Mouse (Mus musculus) small intestine, adult 2 months (tissue): ENCODE measurements around the gene Cacnb4.

Source experiments
- CTCF ChIP-seq: fragments of 200-500 bp; IDR thresholded peaks from 2 replicates; pipeline ENCODE4 v1.5.1; 2012; ENCODE audit warnings: low read depth, mild to moderate bottlenecking, control low read depth, inconsistent platforms, low read length, moderate library complexity, mixed read lengths; ENCODE audit not compliant: insufficient replicate concordance, insufficient read length; ENCODE audit errors: extremely low read depth
- POLR2A ChIP-seq: fragments of 200-500 bp; IDR thresholded peaks from 2 replicates; pipeline ENCODE4 v1.6.1; 2012; ENCODE audit warnings: low read depth, mild to moderate bottlenecking, control low read depth, inconsistent platforms, low read length, moderate library complexity

- TF ChIP-seq CTCF (no peak), POLR2A (no peak)
Measured at GRCm38 (mm10) chr2:52556298-52556960, 120.2 kb downstream of the Cacnb4 start.
